Mouse (Mus musculus) forebrain, postnatal 0 days (tissue): ENCODE measurements around the gene Gm13279. TPM values are rescaled to one million over a fixed set of nuclear protein-coding genes. Genes with fewer than 3 reads are reported as not detected.
"Not testable (repeated sequence)": the region's sequence is repeated elsewhere in the genome, so short reads cannot be mapped to it uniquely, and the experiment has no call there.

ENCODE experiments used
- ATAC-seq: fragments of 200-750 bp; cut with Nextera tagmentation; 2 replicates; pipeline ENCODE4 v1.8.0; 2017; ENCODE audit warnings: mild to moderate bottlenecking, moderate library complexity
- DNase-seq: peaks from one replicate; pipeline ENCODE4 v3.0.0-alpha.2; 2015
- H3K27ac ChIP-seq: fragments of 300-500 bp; sonication (generic); 2 replicates; pipeline ENCODE4 v1.5.1; 2014; ENCODE audit warnings: low read depth, mild to moderate bottlenecking, antibody characterized with exemption, low read length, moderate library complexity, mixed read lengths
- H3K27me3 ChIP-seq: fragments of 300-500 bp; sonication (generic); 2 replicates; pipeline ENCODE4 v1.6.1; 2014; ENCODE audit warnings: mild to moderate bottlenecking, low read length, mixed read lengths; ENCODE audit not compliant: insufficient read depth
- H3K36me3 ChIP-seq: fragments of 300-500 bp; sonication (generic); 2 replicates; pipeline ENCODE4 v1.6.1; 2014; ENCODE audit warnings: mild to moderate bottlenecking, moderate library complexity; ENCODE audit not compliant: insufficient read depth
- H3K4me1 ChIP-seq: fragments of 300-500 bp; sonication (generic); 2 replicates; pipeline ENCODE4 v1.6.1; 2014; ENCODE audit warnings: antibody characterized with exemption; ENCODE audit not compliant: insufficient read depth
- H3K4me2 ChIP-seq: fragments of 300-500 bp; sonication (generic); 2 replicates; pipeline ENCODE4 v1.6.1; 2014; ENCODE audit warnings: low read depth, mild to moderate bottlenecking, moderate library complexity
- H3K4me3 ChIP-seq: fragments of 300-500 bp; sonication (generic); 2 replicates; pipeline ENCODE4 v1.5.1; 2014; ENCODE audit warnings: low read depth, low read length, mixed read lengths
- H3K9ac ChIP-seq: fragments of 300-500 bp; sonication (generic); 2 replicates; pipeline ENCODE4 v1.6.1; 2014; ENCODE audit warnings: mild to moderate bottlenecking
- H3K9me3 ChIP-seq: fragments of 300-500 bp; sonication (generic); 2 replicates; pipeline ENCODE4 v1.6.1; 2016; ENCODE audit warnings: low read length
- CTCF ChIP-seq: sonication (generic); IDR thresholded peaks from 2 replicates; pipeline ENCODE4 v1.5.1; 2016; ENCODE audit warnings: antibody characterized with exemption, control low read depth, low read depth
- WGBS: fragments of 180-500 bp; shearing (Covaris S2); extraction: QIAGEN DNeasy Blood & Tissue Kit; methylation state at CpG from one replicate; pipeline ENCODE4 v1.1.7; 2014; 5-methylcytosine and 5-hydroxymethylcytosine counted together
- polyA plus RNA-seq: library from polyadenylated mRNA; unstranded; fragments of >200 nt; fragmentation: Nextera tagmentation; extraction: Ambion mirVana; gene quantifications from 2 replicates; pipeline ENCODE4 v1.2.1, GENCODE M21; 2015
- total RNA-seq: library from RNA; depleted of rRNA; stranded (reverse); fragments of >200 nt; gene quantifications from 2 replicates; pipeline ENCODE4 v1.2.3, GENCODE M21; 2014; rRNA removed

Gm13279 gene
- total RNA-seq (not detected in 2 replicates), polyA plus RNA-seq (not detected in 2 replicates)

DNA sequence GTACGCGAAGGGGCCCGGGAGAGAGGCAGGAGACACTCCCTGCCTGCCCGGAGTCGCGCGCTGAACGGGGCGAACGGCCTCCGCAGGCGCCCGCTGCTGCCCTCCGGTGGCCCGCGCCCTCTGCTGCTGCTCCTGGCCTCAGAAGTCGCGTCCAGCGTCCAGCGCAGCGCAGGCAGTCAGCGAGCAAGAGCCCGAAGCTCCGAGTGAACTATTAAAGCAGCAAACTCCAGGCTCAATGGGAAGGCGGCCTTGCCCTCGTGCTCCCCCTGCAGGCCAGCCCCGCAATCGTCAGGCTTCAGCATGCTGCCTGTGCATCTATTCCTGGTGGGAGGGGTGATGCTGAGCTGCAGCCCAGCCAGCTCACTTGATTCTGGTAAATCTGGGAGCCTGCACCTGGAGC is at the start of gene Gm13279:
Gm13279 (plus strand) TSS at position 301 of the 400 bp plus-strand sequence.
- not testable (repeated sequence) for ATAC-seq, H3K4me3 ChIP-seq, DNase-seq, H3K27me3 ChIP-seq, H3K27ac ChIP-seq, H3K9ac ChIP-seq, H3K4me1 ChIP-seq, H3K4me2 ChIP-seq, H3K36me3 ChIP-seq, H3K9me3 ChIP-seq
- WGBS = no CpG with 5 or more reads among the region's 28 CpGs

- H3K36me3 ChIP-seq = no peaks in the 10 kb centered on the region
- ATAC-seq (no peak), DNase-seq (no peak)
- H3K4me1 ChIP-seq = no peaks in the 10 kb centered on the region
- H3K9ac ChIP-seq = no peak overlapping the region
- no peak for TF ChIP-seq CTCF
- H3K9me3 ChIP-seq = no peaks in the 10 kb centered on the region
- no peaks in the 10 kb centered on the region for H3K27me3 ChIP-seq
- no peak overlapping the region for H3K4me3 ChIP-seq
- 79% methylated on average over 6 of the region's 6 CpGs for WGBS
- no peak overlapping the region for H3K4me2 ChIP-seq
- H3K27ac ChIP-seq = no peak overlapping the region
These were observed 47.3 kb upstream of the Gm13279 start for GRCm38 (mm10) chr4:88749926-88750325.

DNA sequence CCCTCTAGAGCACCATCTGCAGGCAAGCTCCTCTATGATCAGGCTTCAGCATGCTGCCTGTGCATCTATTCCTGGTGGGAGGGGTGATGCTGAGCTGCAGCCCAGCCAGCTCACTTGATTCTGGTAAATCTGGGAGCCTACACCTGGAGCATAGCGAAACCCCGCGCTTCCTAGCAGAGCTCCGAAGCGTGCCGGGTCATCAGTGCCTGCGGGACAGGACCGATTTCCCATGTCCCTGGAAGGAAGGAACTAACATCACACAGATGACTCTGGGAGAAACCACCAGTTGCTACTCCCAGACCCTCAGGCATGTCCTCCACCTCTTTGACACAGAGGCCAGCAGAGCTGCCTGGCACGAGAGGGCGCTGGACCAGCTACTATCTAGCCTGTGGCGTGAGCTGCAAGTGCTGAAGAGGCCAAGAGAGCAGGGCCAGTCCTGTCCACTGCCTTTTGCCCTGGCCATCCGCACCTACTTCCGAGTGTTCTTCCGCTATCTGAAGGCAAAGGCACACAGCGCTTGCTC is 42.3 kb upstream of the Gm13279 start, which contains the start of gene Gm13271:
Gm13271 (plus strand) TSS at position 51 of the 523 bp plus-strand sequence.
- H3K4me1 ChIP-seq, H3K4me3 ChIP-seq, H3K27ac ChIP-seq, H3K9me3 ChIP-seq, ATAC-seq, H3K9ac ChIP-seq, H3K27me3 ChIP-seq, DNase-seq, H3K36me3 ChIP-seq, H3K4me2 ChIP-seq: not testable (repeated sequence)
- TF ChIP-seq CTCF = 0 out of 2 replicates have a peak, but pooled peaks have one; percentile 9
- WGBS = 83% methylated on average over 14 of the region's 15 CpGs

DNA sequence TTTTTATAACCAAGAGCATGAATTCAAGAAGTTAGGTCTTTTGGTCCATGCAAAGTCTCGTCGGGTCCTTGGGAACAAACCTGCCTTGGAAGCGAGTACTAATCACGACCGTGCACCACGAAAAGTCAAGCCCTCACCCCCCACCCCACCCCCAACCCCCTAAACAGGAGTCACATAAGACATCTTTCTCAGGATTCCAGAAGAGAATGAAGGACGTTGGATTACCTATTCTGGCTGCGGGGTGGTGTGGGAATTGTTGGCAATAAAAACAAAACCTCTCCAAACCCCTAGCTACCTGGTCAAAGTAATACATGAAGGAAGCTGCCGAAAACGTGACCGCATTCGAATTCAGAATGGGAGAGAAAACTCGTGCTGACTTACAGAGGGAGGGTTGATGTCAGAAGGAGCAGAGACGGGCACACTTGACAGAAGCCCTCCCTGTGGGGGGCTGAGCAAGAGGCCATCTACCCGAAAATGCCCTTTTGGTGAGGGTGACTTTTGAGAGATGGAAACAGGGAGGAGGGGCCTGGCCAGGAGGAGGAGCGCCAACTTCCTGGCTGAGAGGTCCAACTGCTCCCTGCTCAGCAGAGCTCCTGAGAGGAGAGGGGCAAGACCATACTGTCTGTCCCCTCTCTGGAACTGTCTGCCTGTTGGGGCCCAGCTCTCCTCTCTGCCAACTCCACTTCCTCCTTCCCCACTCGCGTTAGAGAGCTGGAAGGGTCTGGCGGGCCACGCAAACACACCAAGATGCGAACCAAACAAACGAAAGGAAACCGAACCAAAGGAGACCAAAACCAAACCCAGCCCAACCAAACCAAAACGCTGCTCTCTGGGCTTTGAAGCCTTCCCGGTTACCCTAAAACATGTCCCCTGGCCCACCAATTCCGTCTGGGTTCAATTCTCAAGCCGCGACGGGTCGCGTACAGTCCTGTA is 40.4 kb upstream of the Gm13279 start:
- Histone ChIP-seq H3K4me3 (peak overlapping the region; percentile 40), H3K9ac (peak overlapping the region; percentile 39; the same call in 1 of the 2 replicates), H3K4me2 (peak overlapping the region; percentile 75), H3K27ac (peak overlapping the region; percentile 35; the same call in 1 of the 2 replicates)
- not testable (repeated sequence) for H3K36me3 ChIP-seq, H3K9me3 ChIP-seq, ATAC-seq, H3K27me3 ChIP-seq, H3K4me1 ChIP-seq
- 11% methylated on average over 28 of the region's 31 CpGs for WGBS
- peak; percentile 27 for DNase-seq

DNA sequence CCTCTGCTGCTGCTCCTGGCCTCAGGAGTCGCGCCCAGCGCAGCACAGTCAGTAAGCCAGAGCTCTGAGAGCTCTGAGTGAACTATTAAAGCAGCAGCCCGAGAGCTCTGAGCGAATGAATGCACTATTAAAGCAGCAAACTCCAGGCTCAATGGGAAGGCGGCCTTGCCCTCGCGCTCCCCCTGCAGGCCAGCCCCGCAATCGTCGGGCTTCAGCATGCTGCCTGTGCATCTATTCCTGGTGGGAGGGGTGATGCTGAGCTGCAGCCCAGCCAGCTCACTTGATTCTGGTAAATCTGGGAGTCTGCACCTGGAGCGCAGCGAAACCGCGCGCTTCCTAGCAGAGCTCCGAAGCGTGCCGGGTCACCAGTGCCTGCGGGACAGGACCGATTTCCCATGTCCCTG is 39.6 kb upstream of the Gm13279 start:
- not testable (repeated sequence) for H3K36me3 ChIP-seq, H3K9me3 ChIP-seq, H3K4me1 ChIP-seq, H3K27me3 ChIP-seq
- peak overlapping the region; percentile 75 for H3K4me2 ChIP-seq
- DNase-seq = peak; percentile 85
- peak overlapping the region; percentile 39; the same call in 1 of the 2 replicates for H3K9ac ChIP-seq
- peak; percentile 77 for TF ChIP-seq CTCF
- H3K27ac ChIP-seq = peak overlapping the region; percentile 35; the same call in 1 of the 2 replicates
- peak; percentile 100 for ATAC-seq
- under 1% methylated on average over 21 of the region's 21 CpGs for WGBS
- peak overlapping the region; percentile 40 for H3K4me3 ChIP-seq

- ATAC-seq, H3K36me3 ChIP-seq, H3K27ac ChIP-seq, H3K4me3 ChIP-seq, DNase-seq, H3K4me2 ChIP-seq, H3K9me3 ChIP-seq, H3K4me1 ChIP-seq, H3K27me3 ChIP-seq, H3K9ac ChIP-seq: not testable (repeated sequence)
- 92% methylated on average over 9 of the region's 9 CpGs for WGBS
These were observed 38.4 kb upstream of the Gm13279 start for GRCm38 (mm10) chr4:88758751-88759150.

DNA sequence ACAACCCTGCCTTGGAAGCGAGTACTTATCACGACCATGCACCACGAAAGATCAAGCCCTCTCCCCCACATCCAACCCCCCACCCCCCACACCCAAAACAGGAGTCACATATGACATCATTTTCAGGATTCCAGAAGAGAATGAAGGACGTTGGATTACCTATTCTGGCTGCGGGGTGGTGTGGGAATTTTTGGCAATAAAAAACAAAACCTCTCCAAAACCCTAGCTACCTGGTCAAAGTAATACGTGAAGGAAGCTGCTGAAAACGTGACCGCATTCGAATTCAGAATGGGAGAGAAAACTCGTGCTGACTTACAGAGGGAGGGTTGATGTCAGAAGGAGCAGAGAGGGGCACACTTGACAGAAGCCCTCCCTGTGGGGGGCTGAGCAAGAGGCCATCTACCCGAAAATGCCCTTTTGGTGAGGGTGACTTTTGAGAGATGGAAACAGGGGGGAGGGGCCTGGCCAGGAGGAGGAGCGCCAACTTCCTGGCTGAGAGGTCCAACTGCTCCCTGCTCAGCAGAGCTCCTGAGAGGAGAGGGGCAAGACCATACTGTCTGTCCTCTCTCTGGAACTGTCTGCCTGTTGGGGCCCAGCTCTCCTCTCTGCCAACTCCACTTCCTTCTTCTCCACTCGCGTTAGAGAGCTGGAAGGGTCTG is 37.5 kb upstream of the Gm13279 start, which contains the start of gene Gm13283:
Gm13283 (plus strand) TSS at position 510 of the 659 bp plus-strand sequence.
- H3K9me3 ChIP-seq, H3K4me1 ChIP-seq, DNase-seq, H3K36me3 ChIP-seq, H3K27ac ChIP-seq, H3K27me3 ChIP-seq, H3K9ac ChIP-seq, ATAC-seq: not testable (repeated sequence)
- Histone ChIP-seq H3K4me2 (peak within 1 kb of the TSS; percentile 62), H3K4me3 (peak within 1 kb of the TSS; percentile 27)
- WGBS = 34% methylated on average over 8 of the region's 14 CpGs
